12 mouse cellular contexts compared by ENCODE assay signal in genomic region chr5:73950809-73951648, GRCm38 (mm10).
DNase-seq lines count a peak whose midpoint lies in the region; ATAC-seq and TF ChIP-seq lines count a peak whose summit lies in the region.
"Had no signal": no experiment of that assay in that cellular context is flagged by ENCODE, and none has a peak within 500 bp of the region (broad histone marks: within the 10 kb centered on the region; RNA-seq: fewer than 3 reads in every experiment).

No protein-coding gene starts in this region.

- H3K79me2 ChIP-seq in heart, adult 2 months (replicated peaks; ENCODE audit: control insufficient read depth, insufficient read depth, low read length): no peaks in the 10 kb centered on the region

- no peaks in the 10 kb centered on the region for H3K9me3 ChIP-seq in embryonic facial prominence, embryonic 14.5 days (ENCODE audit: control insufficient read depth, low read length)
- H3K9me3 ChIP-seq in kidney, embryonic 15.5 days (replicated peaks): no peaks in the 10 kb centered on the region
- no peaks in the 10 kb centered on the region for H3K9me3 ChIP-seq in midbrain, embryonic 16.5 days (replicated peaks; ENCODE audit: control insufficient read depth, low read length, poor library complexity, severe bottlenecking)
- no peaks in the 10 kb centered on the region for H3K9me3 ChIP-seq in liver, embryonic 11.5 days (ENCODE audit: control insufficient read depth, low read length)

- ATAC-seq in embryonic facial prominence, embryonic 14.5 days (ENCODE audit: low read depth): peak; percentile 47
- ATAC-seq in kidney, embryonic 15.5 days (replicated peaks; ENCODE audit: low FRiP score): peak; percentile 49; the same call in 1 of the 2 replicates
- ATAC-seq in midbrain, embryonic 16.5 days: peak; percentile 58
- ATAC-seq in liver, embryonic 11.5 days (replicated peaks; ENCODE audit: low FRiP score): no peak
- ATAC-seq: activated CD4-positive, CD25-positive, alpha-beta regulatory T cell, adult 4 months had no signal

- H3K9ac ChIP-seq in embryonic facial prominence, embryonic 14.5 days (ENCODE audit: low read depth, low read length): no peak overlapping the region
- no peak overlapping the region for H3K9ac ChIP-seq in kidney, embryonic 15.5 days
- no peak overlapping the region for H3K9ac ChIP-seq in midbrain, embryonic 16.5 days (ENCODE audit: low read depth, low read length)
- no peak overlapping the region for H3K9ac ChIP-seq in liver, embryonic 11.5 days (ENCODE audit: low read depth, low read length)
- H3K9ac ChIP-seq in heart, adult 2 months (ENCODE audit: low read depth, low read length): no peak overlapping the region

- no peak overlapping the region for H3K4me2 ChIP-seq in embryonic facial prominence, embryonic 14.5 days (ENCODE audit: low read depth, low read length)
- H3K4me2 ChIP-seq in kidney, embryonic 15.5 days: no peak overlapping the region
- no peak overlapping the region for H3K4me2 ChIP-seq in midbrain, embryonic 16.5 days (ENCODE audit: low read length)
- no peak overlapping the region for H3K4me2 ChIP-seq in liver, embryonic 11.5 days

- peak overlapping the region; percentile 25; the same call in 1 of the 2 replicates for H3K27ac ChIP-seq in layer of hippocampus, adult 2 months
- H3K27ac ChIP-seq in embryonic facial prominence, embryonic 14.5 days (replicated peaks; ENCODE audit: low read depth, low read length): peak overlapping the region; percentile 25; the same call in 1 of the 2 replicates
- peak overlapping the region; percentile 38 for H3K27ac ChIP-seq in kidney, embryonic 15.5 days
- H3K27ac ChIP-seq in midbrain, embryonic 16.5 days (ENCODE audit: low read length): no peak overlapping the region
- no peak overlapping the region for H3K27ac ChIP-seq in liver, embryonic 11.5 days (ENCODE audit: low read depth, low read length)
- H3K27ac ChIP-seq in heart, adult 2 months: no peak overlapping the region

- no peaks in the 10 kb centered on the region for H3K27me3 ChIP-seq in embryonic facial prominence, embryonic 14.5 days (replicated peaks; ENCODE audit: control insufficient read depth, insufficient read depth, low read length)
- H3K27me3 ChIP-seq in kidney, embryonic 15.5 days: no peaks in the 10 kb centered on the region
- no peaks in the 10 kb centered on the region for H3K27me3 ChIP-seq in midbrain, embryonic 16.5 days (ENCODE audit: control insufficient read depth, insufficient read depth, low read depth, low read length)
- no peaks in the 10 kb centered on the region for H3K27me3 ChIP-seq in liver, embryonic 11.5 days (replicated peaks; ENCODE audit: control insufficient read depth, insufficient read depth, low read length)
- no peaks in the 10 kb centered on the region for H3K27me3 ChIP-seq in heart, adult 2 months (ENCODE audit: control insufficient read depth, insufficient read depth, low read length)

- H3K36me3 ChIP-seq in embryonic facial prominence, embryonic 14.5 days (ENCODE audit: control insufficient read depth, insufficient read depth, low read length): no peaks in the 10 kb centered on the region
- no peaks in the 10 kb centered on the region for H3K36me3 ChIP-seq in kidney, embryonic 15.5 days
- no peaks in the 10 kb centered on the region for H3K36me3 ChIP-seq in midbrain, embryonic 16.5 days (ENCODE audit: control insufficient read depth, insufficient read depth, low read length)
- no peaks in the 10 kb centered on the region for H3K36me3 ChIP-seq in liver, embryonic 11.5 days (ENCODE audit: control insufficient read depth, insufficient read depth, low read length)
- no peaks in the 10 kb centered on the region for H3K36me3 ChIP-seq in heart, adult 2 months (ENCODE audit: control insufficient read depth, insufficient read depth, low read length)

- peak in 1 of 2 experiments; percentile 11 for DNase-seq in layer of hippocampus, adult 2 months (ENCODE audit: low spot score in 2 of 2)
- DNase-seq in layer of hippocampus, adult 9-10 months (ENCODE audit: low spot score): no peak
- peak; percentile 70 for DNase-seq in embryonic facial prominence, embryonic 14.5 days (ENCODE audit: low spot score)
- DNase-seq in liver, embryonic 11.5 days (ENCODE audit: low spot score): no peak
- no peak for DNase-seq in heart, adult 2 months
- DNase-seq in spleen, postnatal 14 days (ENCODE audit: low spot score in 2 of 2): no peak
- DNase-seq: cerebellum, postnatal 14 days; lung, postnatal 4 days; spleen, adult 18-20 months had no signal

- no peak overlapping the region for H3K4me3 ChIP-seq in layer of hippocampus, adult 2 months
- H3K4me3 ChIP-seq in embryonic facial prominence, embryonic 14.5 days (ENCODE audit: low read depth, low read length): no peak overlapping the region
- H3K4me3 ChIP-seq in kidney, embryonic 15.5 days (replicated peaks): no peak overlapping the region
- H3K4me3 ChIP-seq in midbrain, embryonic 16.5 days (ENCODE audit: low read depth, low read length): no peak overlapping the region
- H3K4me3 ChIP-seq in liver, embryonic 11.5 days (ENCODE audit: low read depth, low read length): no peak overlapping the region
- no peak overlapping the region for H3K4me3 ChIP-seq in heart, adult 2 months

- 29% methylated on average over 16 of the region's 16 CpGs for WGBS in embryonic facial prominence, embryonic 14.5 days
- 33% methylated on average over 16 of the region's 16 CpGs for WGBS in kidney, embryonic 15.5 days
- 26% methylated on average over 16 of the region's 16 CpGs for WGBS in midbrain, embryonic 16.5 days
- 76% methylated on average over 16 of the region's 16 CpGs for WGBS in liver, embryonic 11.5 days
- 81% methylated on average over 16 of the region's 16 CpGs for WGBS in heart, adult 2 months

- no peak for TF ChIP-seq POLR2A in heart, adult 2 months (IDR thresholded peaks at IDR 0.05; ENCODE audit: insufficient read depth, low read depth, low read length)

- TF ChIP-seq CTCF in layer of hippocampus, adult 2 months (conservative IDR thresholded peaks at IDR 0.05): no peak; the same call in 1 of the 2 replicates
- TF ChIP-seq CTCF in heart, adult 2 months (IDR thresholded peaks at IDR 0.05): no peak

- TF ChIP-seq EP300 in heart, adult 2 months (IDR thresholded peaks at IDR 0.05; ENCODE audit: insufficient read depth, low read depth, low read length): no peak

- intact Hi-C loops in heart, adult 2 months (cut with DNase I): no loop called here

- 0 out of 2 replicates have a peak, but pooled peaks cover 3% of the 10 kb centered on the region for H3K4me1 ChIP-seq in embryonic facial prominence, embryonic 14.5 days (ENCODE audit: control insufficient read depth, insufficient read depth, low read length)
- H3K4me1 ChIP-seq in kidney, embryonic 15.5 days: peaks cover 14% of the 10 kb centered on the region
- H3K4me1 ChIP-seq in midbrain, embryonic 16.5 days (ENCODE audit: control insufficient read depth, insufficient read depth, low read length): peaks cover 5% of the 10 kb centered on the region; the same call in 1 of the 2 replicates
- no peaks in the 10 kb centered on the region for H3K4me1 ChIP-seq in liver, embryonic 11.5 days (replicated peaks; ENCODE audit: control insufficient read depth, insufficient read depth, low read length)
- H3K4me1 ChIP-seq in heart, adult 2 months (ENCODE audit: control insufficient read depth, insufficient read depth, low read length): no peaks in the 10 kb centered on the region

Comparison
In these comparisons a context has a peak if more than half of its experiments do, and no peak if none do; other contexts are left out.
1. H3K27ac ChIP-seq: peak in layer of hippocampus, adult 2 months (single experiment), embryonic facial prominence, embryonic 14.5 days (single experiment) and kidney, embryonic 15.5 days (single experiment); none in midbrain, embryonic 16.5 days (single experiment), liver, embryonic 11.5 days (single experiment) and heart, adult 2 months (single experiment).